Mouse (Mus musculus) stomach, embryonic 15.5 days (tissue): ENCODE data around the gene Ndrg4. TPM values are rescaled to one million over a fixed set of nuclear protein-coding genes. Genes with fewer than 3 reads are reported as not detected.

Source experiments
- ATAC-seq: fragments of 200-750 bp; cut with Nextera tagmentation; 2 replicates; pipeline ENCODE4 v1.8.0; 2017; ENCODE audit warnings: low read depth, moderate number of reproducible peaks, moderate TSS enrichment; ENCODE audit not compliant: insufficient read depth, low FRiP score
- H3K27ac ChIP-seq: fragments of 300-500 bp; sonication (generic); 2 replicates; pipeline ENCODE4 v1.5.1; 2015; ENCODE audit warnings: mild to moderate bottlenecking, inconsistent platforms
- H3K27me3 ChIP-seq: fragments of 300-500 bp; sonication (generic); replicated peaks from 2 replicates; pipeline ENCODE4 v1.6.1; 2015; ENCODE audit warnings: inconsistent platforms
- H3K36me3 ChIP-seq: fragments of 300-500 bp; sonication (generic); 2 replicates; pipeline ENCODE4 v1.6.1; 2015; ENCODE audit warnings: inconsistent platforms
- H3K4me1 ChIP-seq: fragments of 300-500 bp; sonication (generic); 2 replicates; pipeline ENCODE4 v1.6.1; 2015; ENCODE audit warnings: inconsistent platforms
- H3K4me2 ChIP-seq: fragments of 300-500 bp; sonication (generic); 2 replicates; pipeline ENCODE4 v1.6.1; 2015; ENCODE audit warnings: mild to moderate bottlenecking, inconsistent platforms
- H3K4me3 ChIP-seq: fragments of 300-500 bp; sonication (generic); replicated peaks from 2 replicates; pipeline ENCODE4 v1.5.1; 2015; ENCODE audit warnings: inconsistent platforms
- H3K9ac ChIP-seq: fragments of 300-500 bp; sonication (generic); 2 replicates; pipeline ENCODE4 v1.6.1; 2015; ENCODE audit warnings: inconsistent platforms
- H3K9me3 ChIP-seq: fragments of 300-500 bp; sonication (generic); 2 replicates; pipeline ENCODE4 v1.6.1; 2016; ENCODE audit warnings: inconsistent platforms
- WGBS: fragments of 180-500 bp; shearing (Covaris S2); methylation state at CpG from one replicate; pipeline ENCODE4 v1.1.7; 2015; 5-methylcytosine and 5-hydroxymethylcytosine counted together
- polyA plus RNA-seq: library from polyadenylated mRNA; unstranded; fragments of >200 nt; fragmentation: Nextera tagmentation; extraction: Ambion mirVana; gene quantifications from 2 replicates; pipeline ENCODE4 v1.2.1, GENCODE M21; 2015

The Ndrg4 gene
- polyA plus RNA-seq, 1 experiment from 2014 or later = 16.7 TPM

DNA sequence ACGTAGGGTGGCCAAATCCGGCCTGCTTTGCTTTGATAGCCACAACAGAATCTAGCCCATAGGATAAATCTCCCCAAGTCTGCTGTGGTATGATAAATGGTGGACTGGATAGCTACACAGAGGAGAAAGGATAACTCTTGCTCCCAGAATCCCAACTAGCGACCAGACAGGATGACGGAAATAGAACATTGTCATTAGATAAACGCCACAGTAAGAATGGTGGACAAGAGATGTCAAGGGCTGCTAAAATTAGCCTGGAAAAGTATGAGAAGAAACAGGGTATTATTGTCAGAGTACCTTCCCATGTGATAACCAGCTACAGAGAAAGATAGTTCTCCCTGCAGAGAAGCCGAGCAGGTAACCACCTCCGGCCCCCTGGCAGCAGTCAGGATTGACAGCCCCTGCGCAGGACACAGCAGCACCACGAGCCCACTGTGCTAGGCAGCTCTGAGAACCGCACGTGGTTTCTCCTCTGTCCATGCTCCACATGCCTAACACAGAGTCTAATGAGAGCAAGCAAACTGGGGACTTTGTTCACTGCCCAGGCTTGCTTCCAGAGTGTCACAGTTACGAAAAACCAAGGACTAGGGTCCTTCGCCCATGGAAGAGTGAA, 14.3 kb downstream of the Ndrg4 start:
- H3K9ac ChIP-seq = no peak overlapping the region
- WGBS = 69% methylated on average over 13 of the region's 13 CpGs
- no peaks in the 10 kb centered on the region for H3K4me1 ChIP-seq
- H3K36me3 ChIP-seq = no peaks in the 10 kb centered on the region
- H3K27me3 ChIP-seq = peaks cover 17% of the 10 kb centered on the region
- ATAC-seq = no peak
- no peak overlapping the region for H3K27ac ChIP-seq
- no peak overlapping the region for H3K4me3 ChIP-seq
- no peaks in the 10 kb centered on the region for H3K9me3 ChIP-seq
- H3K4me2 ChIP-seq = no peak overlapping the region

DNA sequence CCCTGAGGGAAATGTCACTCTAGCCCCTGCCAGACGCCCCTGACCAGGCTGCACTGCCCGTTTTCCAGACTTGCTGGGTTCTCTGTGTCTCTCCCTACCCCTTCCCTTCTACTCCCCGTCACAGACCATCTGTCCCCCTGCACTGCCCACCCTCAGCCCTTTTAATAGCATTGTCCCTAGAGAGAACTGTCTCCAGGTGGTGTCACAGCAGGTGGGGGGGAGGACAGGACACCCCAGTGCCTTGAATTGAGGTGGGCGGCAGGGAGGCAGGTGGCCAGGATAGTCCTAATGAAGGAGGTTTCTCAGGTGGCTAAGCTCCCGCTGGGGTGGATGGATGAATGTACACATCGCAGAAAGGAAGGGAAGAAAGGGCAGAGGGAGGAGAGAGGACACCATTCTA, 17.9 kb downstream of the Ndrg4 start:
- Histone ChIP-seq H3K27ac (no peak overlapping the region), H3K36me3 (no peaks in the 10 kb centered on the region), H3K4me3 (no peak overlapping the region), H3K9me3 (no peaks in the 10 kb centered on the region), H3K4me2 (no peak overlapping the region), H3K27me3 (peaks cover 21% of the 10 kb centered on the region), H3K9ac (no peak overlapping the region), H3K4me1 (no peaks in the 10 kb centered on the region)
- 24% methylated on average over 6 of the region's 6 CpGs for WGBS
- ATAC-seq = no peak; the same call in 1 of the 2 replicates

GRCm38 (mm10) chr8:95696661-95697060, 19.9 kb downstream of the Ndrg4 start:
- peaks cover 18% of the 10 kb centered on the region; the same call in 1 of the 2 replicates for H3K27me3 ChIP-seq
- H3K9ac ChIP-seq = no peak overlapping the region
- no peaks in the 10 kb centered on the region for H3K9me3 ChIP-seq
- 0 out of 2 replicates have a peak overlapping the region, but pooled peaks have one; percentile 37 for H3K4me2 ChIP-seq
- no peaks in the 10 kb centered on the region for H3K4me1 ChIP-seq
- no peak overlapping the region for H3K27ac ChIP-seq
- WGBS = 51% methylated on average over 6 of the region's 8 CpGs
- no peak overlapping the region for H3K4me3 ChIP-seq
- no peak for ATAC-seq
- no peaks in the 10 kb centered on the region for H3K36me3 ChIP-seq

DNA sequence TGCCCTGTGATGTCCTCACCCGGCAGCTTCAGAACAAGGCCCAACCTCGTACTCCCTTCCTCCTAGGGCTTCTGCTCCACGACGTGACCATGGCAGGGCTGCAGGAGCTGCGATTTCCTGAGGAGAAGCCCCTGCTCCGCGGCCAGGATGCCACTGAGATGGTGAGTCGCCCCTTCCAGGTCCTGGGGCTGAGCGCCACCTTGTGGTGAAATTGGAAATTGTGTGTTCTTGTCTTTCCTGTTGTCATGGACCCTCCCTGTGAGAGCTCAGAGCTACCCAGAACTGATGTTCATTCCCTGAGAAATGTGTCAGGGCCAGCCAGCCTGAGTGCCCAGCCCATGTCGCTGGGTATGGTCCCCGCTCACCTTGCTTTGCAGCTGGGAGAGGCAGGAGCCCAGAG, 20.3 kb downstream of the Ndrg4 start:
- Histone ChIP-seq H3K9ac (no peak overlapping the region), H3K4me2 (0 out of 2 replicates have a peak overlapping the region, but pooled peaks have one; percentile 37), H3K4me3 (no peak overlapping the region), H3K9me3 (no peaks in the 10 kb centered on the region), H3K36me3 (no peaks in the 10 kb centered on the region), H3K27ac (no peak overlapping the region), H3K4me1 (no peaks in the 10 kb centered on the region), H3K27me3 (peaks cover 18% of the 10 kb centered on the region; the same call in 1 of the 2 replicates)
- 0 out of 2 replicates have a peak, but pooled peaks have one; percentile 5 for ATAC-seq
- WGBS = 4% methylated on average over 11 of the region's 11 CpGs

DNA sequence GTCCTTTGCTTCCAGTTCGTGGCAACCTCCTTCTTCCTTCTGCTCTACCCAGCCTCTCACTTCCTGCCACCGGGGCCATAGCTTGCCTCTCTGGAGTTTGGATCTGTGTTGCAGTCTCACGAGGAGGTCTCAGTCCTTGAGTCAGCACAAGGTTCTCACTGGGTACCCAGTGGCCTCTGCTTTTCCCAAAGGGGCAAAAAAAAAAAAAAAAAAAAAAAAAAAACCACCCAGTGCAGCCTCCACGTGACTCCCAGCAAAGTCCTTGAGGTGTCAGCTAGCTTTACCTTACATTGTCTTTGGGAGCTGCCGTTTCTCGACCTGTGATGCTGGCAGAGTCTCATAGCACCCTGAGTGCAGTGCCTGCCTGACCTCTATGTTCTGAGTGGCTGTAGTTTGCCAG, 21.4 kb downstream of the Ndrg4 start:
- Histone ChIP-seq H3K4me2 (no peak overlapping the region), H3K27ac (no peak overlapping the region), H3K9ac (no peak overlapping the region), H3K27me3 (peaks cover 18% of the 10 kb centered on the region; the same call in 1 of the 2 replicates), H3K36me3 (no peaks in the 10 kb centered on the region), H3K4me3 (no peak overlapping the region), H3K4me1 (0 out of 2 replicates have a peak, but pooled peaks cover 3% of the 10 kb centered on the region), H3K9me3 (no peaks in the 10 kb centered on the region)
- WGBS = 35% methylated on average over 6 of the region's 6 CpGs
- ATAC-seq = no peak

DNA sequence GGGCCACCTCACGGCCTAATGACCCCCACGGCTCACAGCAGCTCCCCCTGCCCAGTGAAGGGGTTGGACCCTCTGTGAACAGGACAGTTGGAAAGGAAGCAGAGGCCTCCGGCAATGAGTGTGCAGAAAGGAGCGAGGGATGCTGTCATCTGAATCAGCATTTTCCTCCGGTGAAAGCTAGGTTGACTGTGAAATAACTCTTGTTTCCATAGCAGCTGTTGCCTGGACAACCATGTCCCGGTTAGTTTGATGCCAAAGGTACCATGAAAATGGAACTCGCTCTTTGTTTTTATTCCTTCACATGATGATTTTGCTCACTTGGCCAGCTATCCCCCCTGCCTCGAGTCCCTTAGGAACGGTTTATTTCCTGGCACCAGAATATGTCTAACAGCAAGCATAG, 23.5 kb downstream of the Ndrg4 start:
- Histone ChIP-seq H3K9ac (no peak overlapping the region), H3K4me1 (0 out of 2 replicates have a peak, but pooled peaks cover 11% of the 10 kb centered on the region), H3K27me3 (peaks cover 9% of the 10 kb centered on the region; the same call in 1 of the 2 replicates), H3K4me2 (no peak overlapping the region), H3K27ac (no peak overlapping the region), H3K4me3 (no peak overlapping the region), H3K9me3 (no peaks in the 10 kb centered on the region), H3K36me3 (no peaks in the 10 kb centered on the region)
- 56% methylated on average over 9 of the region's 9 CpGs for WGBS
- no peak for ATAC-seq

DNA sequence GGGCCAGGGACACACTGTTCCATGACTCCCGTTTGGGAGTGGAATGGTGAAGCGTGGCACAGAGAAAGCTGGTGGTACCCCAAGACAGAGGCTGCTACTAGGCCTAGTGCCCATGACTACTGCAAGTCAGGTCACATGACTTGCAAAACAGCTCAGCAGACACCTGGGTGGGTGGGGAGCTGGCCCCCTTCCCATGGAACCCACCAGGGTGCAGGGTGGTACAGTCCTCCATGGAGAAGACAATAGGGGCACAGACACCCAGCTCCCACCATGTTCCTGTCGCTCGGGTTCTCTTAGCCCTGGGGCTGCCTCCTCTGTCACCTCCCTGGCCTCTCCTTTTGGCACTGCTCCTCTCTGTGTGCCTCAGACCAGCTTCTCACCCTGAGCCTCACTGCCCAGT, 25.0 kb downstream of the Ndrg4 start:
- H3K4me3 ChIP-seq = no peak overlapping the region
- ATAC-seq = no peak
- peaks cover 9% of the 10 kb centered on the region; the same call in 1 of the 2 replicates for H3K27me3 ChIP-seq
- H3K9me3 ChIP-seq = no peaks in the 10 kb centered on the region
- H3K36me3 ChIP-seq = no peaks in the 10 kb centered on the region
- no peak overlapping the region for H3K4me2 ChIP-seq
- 0 out of 2 replicates have a peak, but pooled peaks cover 11% of the 10 kb centered on the region for H3K4me1 ChIP-seq
- no peak overlapping the region for H3K9ac ChIP-seq
- H3K27ac ChIP-seq = no peak overlapping the region
- WGBS = 81% methylated on average over 4 of the region's 4 CpGs

- no peaks in the 10 kb centered on the region for H3K36me3 ChIP-seq
- no peaks in the 10 kb centered on the region for H3K9me3 ChIP-seq
- H3K4me3 ChIP-seq = peak overlapping the region; percentile 56
- H3K9ac ChIP-seq = peak overlapping the region; percentile 33
- peaks cover 3% of the 10 kb centered on the region; the same call in 1 of the 2 replicates for H3K27me3 ChIP-seq
- 0 out of 2 replicates have a peak, but pooled peaks cover 11% of the 10 kb centered on the region for H3K4me1 ChIP-seq
- peak overlapping the region; percentile 98 for H3K4me2 ChIP-seq
- WGBS = 2% methylated on average over 34 of the region's 34 CpGs
- peak; percentile 91 for ATAC-seq
- no peak overlapping the region for H3K27ac ChIP-seq
Measured at GRCm38 (mm10) chr8:95702480-95703446, 26.0 kb downstream of the Ndrg4 start.

- no peak overlapping the region for H3K27ac ChIP-seq
- H3K4me1 ChIP-seq = 0 out of 2 replicates have a peak, but pooled peaks cover 11% of the 10 kb centered on the region
- H3K4me3 ChIP-seq = peak overlapping the region; percentile 56
- no peaks in the 10 kb centered on the region for H3K36me3 ChIP-seq
- H3K9ac ChIP-seq = peak overlapping the region; percentile 33
- no peaks in the 10 kb centered on the region; the same call in 1 of the 2 replicates for H3K27me3 ChIP-seq
- ATAC-seq = no peak
- peak overlapping the region; percentile 98 for H3K4me2 ChIP-seq
- no peaks in the 10 kb centered on the region for H3K9me3 ChIP-seq
- 4% methylated on average over 15 of the region's 15 CpGs for WGBS
Measured at GRCm38 (mm10) chr8:95703461-95704260, 26.9 kb downstream of the Ndrg4 start.

- H3K4me1 ChIP-seq = 0 out of 2 replicates have a peak, but pooled peaks cover 11% of the 10 kb centered on the region
- no peak overlapping the region for H3K4me3 ChIP-seq
- no peaks in the 10 kb centered on the region for H3K36me3 ChIP-seq
- ATAC-seq = no peak
- no peaks in the 10 kb centered on the region; the same call in 1 of the 2 replicates for H3K27me3 ChIP-seq
- WGBS = 96% methylated on average over 3 of the region's 3 CpGs
- H3K4me2 ChIP-seq = no peak overlapping the region
- no peak overlapping the region for H3K9ac ChIP-seq
- H3K27ac ChIP-seq = no peak overlapping the region
- H3K9me3 ChIP-seq = no peaks in the 10 kb centered on the region
Measured at GRCm38 (mm10) chr8:95704538-95704937, 27.8 kb downstream of the Ndrg4 start.

DNA sequence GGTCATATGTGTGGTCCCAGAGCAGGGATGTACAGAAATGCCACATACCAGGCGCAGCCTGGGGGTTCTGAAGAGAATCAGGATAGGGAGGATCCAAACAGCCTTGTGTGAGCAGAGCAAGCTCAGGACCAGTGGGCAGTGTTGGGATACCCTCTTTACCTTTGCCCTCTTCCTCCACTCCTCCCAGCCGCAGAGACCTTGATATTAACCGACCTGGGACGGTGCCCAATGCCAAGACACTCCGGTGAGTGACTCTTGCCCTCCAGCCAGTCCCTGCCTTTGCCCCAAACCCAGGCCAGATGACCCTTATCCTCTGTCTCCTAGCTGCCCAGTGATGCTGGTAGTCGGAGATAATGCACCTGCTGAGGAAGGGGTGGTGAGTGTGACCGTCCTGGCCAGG, 32.8 kb downstream of the Ndrg4 start:
- 82% methylated on average over 7 of the region's 7 CpGs for WGBS
- Histone ChIP-seq H3K27ac (no peak overlapping the region), H3K36me3 (no peaks in the 10 kb centered on the region)

More for the DNA sequence above, 32.8 kb downstream of the Ndrg4 start:
- Histone ChIP-seq H3K9ac (no peak overlapping the region), H3K4me1 (no peaks in the 10 kb centered on the region), H3K4me2 (no peak overlapping the region), H3K4me3 (no peak overlapping the region), H3K9me3 (no peaks in the 10 kb centered on the region), H3K27me3 (no peaks in the 10 kb centered on the region)
- no peak for ATAC-seq
